Mouse (Mus musculus) neural tube, embryonic 12.5 days (tissue): ENCODE measurements around the gene Dmac2. TPM values are rescaled to one million over a fixed set of nuclear protein-coding genes. Genes with fewer than 3 reads are reported as not detected.

Experiments
- ATAC-seq: fragments of 200-750 bp; cut with Nextera tagmentation; 2 replicates; pipeline ENCODE4 v1.8.0; 2017; ENCODE audit warnings: low read depth, mild to moderate bottlenecking, moderate TSS enrichment, moderate library complexity; ENCODE audit not compliant: low FRiP score
- H3K27ac ChIP-seq: fragments of 300-500 bp; sonication (generic); 2 replicates; pipeline ENCODE4 v1.5.1; 2016
- H3K27me3 ChIP-seq: fragments of 300-500 bp; sonication (generic); replicated peaks from 2 replicates; pipeline ENCODE4 v1.6.1; 2016; ENCODE audit warnings: mild to moderate bottlenecking
- H3K36me3 ChIP-seq: fragments of 300-500 bp; sonication (generic); 2 replicates; pipeline ENCODE4 v1.6.1; 2016; ENCODE audit warnings: mild to moderate bottlenecking
- H3K4me1 ChIP-seq: fragments of 300-500 bp; sonication (generic); 2 replicates; pipeline ENCODE4 v1.6.1; 2016
- H3K4me2 ChIP-seq: fragments of 300-500 bp; sonication (generic); replicated peaks from 2 replicates; pipeline ENCODE4 v1.6.1; 2016; ENCODE audit warnings: mild to moderate bottlenecking
- H3K4me3 ChIP-seq: fragments of 300-500 bp; sonication (generic); 2 replicates; pipeline ENCODE4 v1.5.1; 2016
- H3K9ac ChIP-seq: fragments of 300-500 bp; sonication (generic); 2 replicates; pipeline ENCODE4 v1.6.1; 2016; ENCODE audit warnings: mild to moderate bottlenecking
- H3K9me3 ChIP-seq: fragments of 300-500 bp; sonication (generic); 2 replicates; pipeline ENCODE4 v1.6.1; 2016; ENCODE audit warnings: mild to moderate bottlenecking
- WGBS: fragments of 180-500 bp; shearing (Covaris S2); methylation state at CpG from one replicate; pipeline ENCODE4 v1.1.7; 2016; 5-methylcytosine and 5-hydroxymethylcytosine counted together
- polyA plus RNA-seq: library from polyadenylated mRNA; unstranded; fragments of >200 nt; fragmentation: Nextera tagmentation; extraction: Ambion mirVana; gene quantifications from 2 replicates; pipeline ENCODE4 v1.2.1, GENCODE M21; 2016

Dmac2 gene
- polyA plus RNA-seq, 1 experiment from 2014 or later = 31.2 TPM

DNA sequence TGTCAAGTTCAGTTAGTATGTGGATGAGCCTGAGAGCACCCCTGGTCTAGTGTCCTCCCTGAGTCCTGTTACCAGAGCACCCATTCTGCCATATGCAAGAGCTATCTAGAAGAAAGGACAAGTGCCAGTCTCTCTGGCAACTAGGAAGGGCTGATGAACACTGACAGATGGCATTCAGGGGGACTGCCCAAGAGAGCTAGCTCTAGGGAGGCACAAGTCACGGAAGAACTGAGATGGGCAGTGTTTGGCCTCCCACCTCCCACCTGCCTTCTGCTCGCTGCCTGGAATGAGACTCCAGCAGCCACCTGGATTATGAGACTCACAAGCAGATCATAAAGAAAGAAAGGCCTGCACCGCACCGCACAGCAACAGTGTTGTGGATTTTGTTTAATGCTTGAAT, 20.5 kb downstream of the Dmac2 start:
- WGBS = 95% methylated on average over 4 of the region's 4 CpGs
- ATAC-seq = no peak
- H3K4me1 ChIP-seq = no peaks in the 10 kb centered on the region
- no peaks in the 10 kb centered on the region for H3K27me3 ChIP-seq
- H3K27ac ChIP-seq = no peak overlapping the region
- peaks cover 24% of the 10 kb centered on the region for H3K36me3 ChIP-seq
- no peak overlapping the region for H3K9ac ChIP-seq
- H3K4me2 ChIP-seq = no peak overlapping the region
- H3K9me3 ChIP-seq = no peaks in the 10 kb centered on the region
- H3K4me3 ChIP-seq = no peak overlapping the region

DNA sequence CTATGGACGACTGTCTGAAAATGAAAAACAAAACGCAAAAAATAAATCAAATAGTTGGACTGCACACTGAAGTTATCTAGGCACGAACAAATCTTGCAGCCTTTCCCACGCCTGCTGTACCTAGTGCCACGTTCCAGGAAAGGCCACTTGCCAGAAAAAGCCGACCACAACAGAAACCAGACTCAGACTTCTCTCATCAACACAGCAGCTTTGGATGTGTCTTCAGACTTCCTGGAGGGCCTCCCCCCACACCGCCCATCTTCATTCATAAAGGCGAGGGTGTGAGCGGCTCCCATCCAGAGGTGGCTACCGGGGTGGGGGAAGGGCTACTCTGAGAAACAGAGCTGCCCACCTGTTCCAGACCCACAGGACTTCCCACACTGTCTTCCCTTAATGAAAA, 24.9 kb downstream of the Dmac2 start:
- Histone ChIP-seq H3K4me2 (no peak overlapping the region), H3K36me3 (peaks cover 6% of the 10 kb centered on the region), H3K27ac (no peak overlapping the region), H3K4me3 (no peak overlapping the region), H3K4me1 (no peaks in the 10 kb centered on the region), H3K27me3 (no peaks in the 10 kb centered on the region), H3K9me3 (no peaks in the 10 kb centered on the region), H3K9ac (no peak overlapping the region)
- no peak for ATAC-seq
- 85% methylated on average over 10 of the region's 10 CpGs for WGBS

DNA sequence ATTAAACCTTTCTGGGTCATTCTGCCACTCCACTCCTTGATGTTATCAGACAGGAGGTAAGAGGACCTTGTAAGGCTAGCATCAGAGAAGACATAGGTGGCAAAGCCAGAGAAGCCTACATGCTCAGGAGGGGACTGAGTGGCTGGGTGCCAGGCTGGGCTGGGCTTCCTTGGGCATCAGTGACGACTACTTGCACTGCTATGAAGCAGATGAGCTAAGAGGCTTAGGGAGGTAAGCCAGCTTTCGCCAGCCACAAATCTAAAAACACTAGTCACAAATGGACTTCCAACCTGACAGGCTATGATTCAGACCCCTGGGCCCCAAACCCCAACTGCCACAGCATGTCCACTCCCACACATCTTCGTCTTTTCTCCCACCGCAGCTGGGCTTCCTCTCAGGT, 25.4 kb downstream of the Dmac2 start:
- Histone ChIP-seq H3K36me3 (peaks cover 6% of the 10 kb centered on the region), H3K4me3 (no peak overlapping the region), H3K4me1 (no peaks in the 10 kb centered on the region), H3K27me3 (no peaks in the 10 kb centered on the region), H3K9me3 (no peaks in the 10 kb centered on the region), H3K9ac (no peak overlapping the region), H3K27ac (no peak overlapping the region), H3K4me2 (no peak overlapping the region)
- WGBS = 87% methylated on average over 4 of the region's 4 CpGs
- ATAC-seq = no peak

DNA sequence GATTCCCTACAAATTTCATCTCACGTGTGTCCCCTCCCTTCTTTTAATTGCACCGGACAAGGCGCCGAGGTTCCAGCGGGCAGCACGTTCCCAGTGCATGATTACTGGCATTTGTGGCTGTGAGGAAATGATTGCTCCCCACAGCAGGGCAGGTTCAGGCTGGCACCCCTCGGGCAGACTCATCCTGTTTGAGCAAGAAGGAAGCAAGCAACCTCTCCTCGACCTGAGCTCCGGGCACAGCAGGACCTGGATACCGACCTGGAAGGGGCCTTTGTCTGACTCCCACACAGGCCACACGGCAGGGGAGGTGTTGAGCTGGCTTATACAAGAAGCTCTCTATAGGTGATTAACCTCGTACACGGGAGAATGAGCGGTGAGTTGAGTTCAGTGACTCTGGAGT, 25.9 kb downstream of the Dmac2 start:
- Histone ChIP-seq H3K9ac (no peak overlapping the region), H3K27me3 (no peaks in the 10 kb centered on the region), H3K4me3 (no peak overlapping the region), H3K9me3 (no peaks in the 10 kb centered on the region), H3K27ac (no peak overlapping the region), H3K4me1 (no peaks in the 10 kb centered on the region), H3K36me3 (peaks cover 6% of the 10 kb centered on the region), H3K4me2 (no peak overlapping the region)
- ATAC-seq = no peak
- 64% methylated on average over 14 of the region's 14 CpGs for WGBS

DNA sequence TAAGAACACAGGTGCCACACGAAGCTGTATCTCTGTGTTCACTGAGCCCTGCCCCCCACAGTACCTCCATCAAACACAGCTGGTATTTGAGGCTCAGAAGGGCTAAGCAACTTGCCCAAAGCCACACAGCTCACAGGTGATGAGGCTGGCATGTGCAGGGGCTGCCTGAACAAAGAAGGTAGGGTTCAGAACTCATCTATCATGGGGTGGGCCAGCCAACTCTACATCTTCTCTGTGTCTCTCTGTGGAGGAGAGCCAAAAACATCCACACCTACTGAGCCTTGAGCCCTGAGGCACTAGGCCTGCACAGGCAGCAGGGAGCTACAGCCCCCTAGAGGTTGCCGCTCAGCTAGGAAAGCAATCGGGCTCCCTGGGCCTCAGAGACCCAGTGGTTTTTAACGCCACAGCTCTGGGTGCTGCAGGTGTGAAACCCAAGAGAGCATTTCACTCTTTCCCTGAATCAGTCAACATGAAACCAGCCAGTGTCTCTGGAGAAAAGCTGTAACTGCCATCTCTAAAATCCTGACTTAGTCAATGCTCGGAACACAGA, 28.4 kb downstream of the Dmac2 start:
- WGBS = 59% methylated on average over 5 of the region's 5 CpGs
- H3K27me3 ChIP-seq = no peaks in the 10 kb centered on the region

DNA sequence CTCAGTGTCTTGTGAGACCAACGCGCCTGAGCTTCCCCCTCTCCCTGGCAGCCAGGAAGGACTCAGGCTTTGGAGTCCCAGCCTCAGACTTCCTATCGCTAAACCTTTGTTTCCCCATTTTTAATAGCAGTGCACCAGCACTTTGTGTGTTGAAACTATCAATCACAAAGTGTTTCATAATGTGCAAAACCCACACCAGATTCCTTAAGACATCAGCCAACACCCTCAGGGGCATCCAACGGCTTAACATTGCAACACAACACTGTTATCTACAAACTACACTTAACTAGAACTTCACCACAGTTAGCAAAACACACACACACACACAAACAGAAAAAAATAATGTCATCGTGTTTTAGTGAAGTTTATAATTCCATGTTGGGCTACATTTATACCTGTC, 30.6 kb downstream of the Dmac2 start:
- Histone ChIP-seq H3K4me3 (no peak overlapping the region), H3K9me3 (no peaks in the 10 kb centered on the region), H3K9ac (no peak overlapping the region), H3K36me3 (no peaks in the 10 kb centered on the region; the same call in 1 of the 2 replicates), H3K4me1 (no peaks in the 10 kb centered on the region), H3K4me2 (no peak overlapping the region), H3K27ac (no peak overlapping the region), H3K27me3 (no peaks in the 10 kb centered on the region)
- no peak for ATAC-seq
- WGBS = 86% methylated on average over 5 of the region's 5 CpGs

More for the DNA sequence above, 28.4 kb downstream of the Dmac2 start:
- ATAC-seq = no peak
- Histone ChIP-seq H3K4me3 (no peak overlapping the region), H3K4me2 (no peak overlapping the region), H3K9ac (no peak overlapping the region), H3K36me3 (no peaks in the 10 kb centered on the region; the same call in 1 of the 2 replicates), H3K27ac (no peak overlapping the region), H3K4me1 (no peaks in the 10 kb centered on the region), H3K9me3 (no peaks in the 10 kb centered on the region)

DNA sequence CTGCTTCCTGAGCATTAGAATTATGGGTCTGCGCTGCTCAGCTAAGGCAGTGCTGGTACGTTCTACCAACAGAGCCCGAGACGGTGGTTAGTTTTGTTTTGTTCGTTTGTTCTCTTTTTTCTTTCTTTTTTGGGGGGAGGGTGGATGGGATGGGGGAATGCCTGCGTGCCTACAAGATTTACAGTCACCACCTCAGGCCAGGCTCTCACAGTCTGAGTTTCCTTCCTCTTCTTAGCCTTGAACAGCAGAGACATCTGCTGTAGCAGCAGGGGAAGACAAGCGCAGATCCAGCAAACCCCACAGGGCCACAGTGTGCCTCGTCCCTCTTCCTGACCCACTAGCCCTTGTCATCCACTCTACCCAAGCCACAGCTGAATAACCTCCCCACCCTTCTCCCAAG, 32.1 kb downstream of the Dmac2 start:
- no peaks in the 10 kb centered on the region for H3K4me1 ChIP-seq
- no peaks in the 10 kb centered on the region for H3K9me3 ChIP-seq
- WGBS = 88% methylated on average over 8 of the region's 8 CpGs
- H3K4me2 ChIP-seq = no peak overlapping the region
- no peak overlapping the region for H3K4me3 ChIP-seq
- no peaks in the 10 kb centered on the region for H3K27me3 ChIP-seq
- no peak for ATAC-seq
- H3K9ac ChIP-seq = no peak overlapping the region
- H3K27ac ChIP-seq = no peak overlapping the region
- H3K36me3 ChIP-seq = no peaks in the 10 kb centered on the region; the same call in 1 of the 2 replicates

DNA sequence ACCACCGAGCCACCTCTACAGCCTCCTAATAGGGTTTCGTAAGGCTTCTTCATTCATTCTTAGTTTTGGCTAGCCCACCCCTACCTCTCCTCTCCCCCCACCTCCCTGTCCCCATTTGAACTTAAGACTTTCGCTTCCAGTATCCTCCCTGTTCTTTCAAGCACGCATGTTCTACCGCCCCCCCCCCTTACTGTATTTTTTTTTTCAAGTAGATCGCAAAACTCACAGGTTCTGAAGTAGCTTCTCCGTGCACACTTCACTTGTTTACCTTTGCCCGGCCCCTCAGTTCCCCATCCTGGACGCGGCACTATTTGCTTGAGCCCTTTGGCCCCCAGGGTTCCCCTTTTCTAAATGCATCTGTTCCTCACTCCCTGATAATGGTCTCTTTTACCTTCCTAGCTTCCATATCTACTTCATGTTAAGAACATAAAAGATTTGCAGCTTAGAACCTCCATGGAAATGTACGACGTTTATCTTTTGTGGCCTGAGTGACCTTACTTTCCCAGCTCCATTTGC, 33.1 kb downstream of the Dmac2 start:
- ATAC-seq = no peak
- H3K4me1 ChIP-seq = peaks cover under 1% of the 10 kb centered on the region; the same call in 1 of the 2 replicates
- 92% methylated on average over 12 of the region's 12 CpGs for WGBS
- no peak overlapping the region for H3K4me2 ChIP-seq
- H3K9me3 ChIP-seq = no peaks in the 10 kb centered on the region
- H3K27me3 ChIP-seq = no peaks in the 10 kb centered on the region
- no peaks in the 10 kb centered on the region; the same call in 1 of the 2 replicates for H3K36me3 ChIP-seq
- H3K27ac ChIP-seq = no peak overlapping the region
- H3K4me3 ChIP-seq = no peak overlapping the region
- no peak overlapping the region for H3K9ac ChIP-seq

DNA sequence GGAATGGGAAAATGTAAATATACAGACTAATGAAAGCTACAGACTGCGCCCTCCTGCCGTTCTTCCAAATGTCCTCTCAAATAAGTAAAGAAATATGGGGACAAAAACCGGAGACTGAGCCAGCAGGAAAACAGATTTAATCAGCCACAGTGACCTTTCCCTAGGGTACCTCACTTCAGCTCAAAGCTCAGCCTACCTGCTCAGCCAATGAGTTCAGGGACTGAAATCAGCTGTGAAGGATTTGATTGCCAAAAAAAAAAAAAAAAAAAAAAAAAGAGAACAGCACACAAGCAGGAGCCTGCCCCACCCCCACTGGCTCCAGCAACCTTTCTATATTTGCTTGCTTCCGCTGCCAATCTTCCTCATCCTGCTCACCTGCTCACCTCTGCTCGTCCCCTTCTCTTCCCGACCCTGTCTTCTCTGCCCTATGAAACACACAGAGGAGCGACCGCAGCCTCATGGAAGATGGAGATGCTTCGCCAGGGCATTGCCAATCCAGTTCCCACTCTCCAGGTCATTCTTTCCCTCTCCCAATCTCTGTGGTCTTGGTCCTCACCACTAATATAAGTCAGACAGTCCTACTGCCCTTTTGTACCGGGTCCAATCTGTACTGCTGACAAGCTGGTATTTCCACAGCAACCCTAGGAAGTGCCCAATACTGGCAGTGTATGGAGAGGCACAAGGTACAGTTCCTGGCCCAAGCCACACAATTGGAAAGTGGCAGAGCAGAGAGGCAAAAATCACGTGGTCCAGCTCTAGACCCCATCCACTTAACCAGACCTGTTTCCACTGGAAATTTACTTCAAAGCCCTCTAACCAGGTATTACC, 36.6 kb downstream of the Dmac2 start:
- 78% methylated on average over 11 of the region's 11 CpGs for WGBS
- Histone ChIP-seq H3K27me3 (no peaks in the 10 kb centered on the region), H3K9me3 (no peaks in the 10 kb centered on the region), H3K27ac (no peak overlapping the region), H3K4me3 (no peak overlapping the region), H3K36me3 (no peaks in the 10 kb centered on the region), H3K4me1 (peaks cover 9% of the 10 kb centered on the region; the same call in 1 of the 2 replicates), H3K9ac (no peak overlapping the region), H3K4me2 (no peak overlapping the region)
- ATAC-seq = no peak

DNA sequence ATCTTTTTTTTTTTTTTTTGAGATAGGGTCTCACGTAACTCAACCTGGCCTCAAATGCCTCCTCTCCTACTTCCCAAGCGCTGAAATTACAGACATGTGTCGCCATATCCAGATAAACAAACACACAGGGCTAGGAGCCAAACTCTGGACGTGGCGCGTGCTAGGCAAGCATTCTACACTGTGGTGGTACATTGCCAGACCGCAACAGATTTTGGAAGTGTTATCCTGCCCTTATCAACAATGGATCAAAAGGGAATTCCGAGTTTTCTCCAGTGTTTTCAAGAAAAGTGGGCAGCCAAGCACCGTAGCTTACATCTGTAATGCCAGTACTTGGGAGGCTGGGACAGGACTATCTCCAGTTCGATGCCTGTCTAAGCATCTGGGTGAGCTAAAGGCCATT, 38.6 kb downstream of the Dmac2 start:
- WGBS = 43% methylated on average over 10 of the region's 10 CpGs
- peak overlapping the region; percentile 82 for H3K4me2 ChIP-seq
- no peak for ATAC-seq
- H3K9me3 ChIP-seq = no peaks in the 10 kb centered on the region
- H3K27me3 ChIP-seq = no peaks in the 10 kb centered on the region
- peaks cover 6% of the 10 kb centered on the region; the same call in 1 of the 2 replicates for H3K36me3 ChIP-seq
- peaks cover 9% of the 10 kb centered on the region; the same call in 1 of the 2 replicates for H3K4me1 ChIP-seq
- H3K9ac ChIP-seq = peak overlapping the region; percentile 58
- no peak overlapping the region for H3K27ac ChIP-seq
- H3K4me3 ChIP-seq = peak overlapping the region; percentile 65

DNA sequence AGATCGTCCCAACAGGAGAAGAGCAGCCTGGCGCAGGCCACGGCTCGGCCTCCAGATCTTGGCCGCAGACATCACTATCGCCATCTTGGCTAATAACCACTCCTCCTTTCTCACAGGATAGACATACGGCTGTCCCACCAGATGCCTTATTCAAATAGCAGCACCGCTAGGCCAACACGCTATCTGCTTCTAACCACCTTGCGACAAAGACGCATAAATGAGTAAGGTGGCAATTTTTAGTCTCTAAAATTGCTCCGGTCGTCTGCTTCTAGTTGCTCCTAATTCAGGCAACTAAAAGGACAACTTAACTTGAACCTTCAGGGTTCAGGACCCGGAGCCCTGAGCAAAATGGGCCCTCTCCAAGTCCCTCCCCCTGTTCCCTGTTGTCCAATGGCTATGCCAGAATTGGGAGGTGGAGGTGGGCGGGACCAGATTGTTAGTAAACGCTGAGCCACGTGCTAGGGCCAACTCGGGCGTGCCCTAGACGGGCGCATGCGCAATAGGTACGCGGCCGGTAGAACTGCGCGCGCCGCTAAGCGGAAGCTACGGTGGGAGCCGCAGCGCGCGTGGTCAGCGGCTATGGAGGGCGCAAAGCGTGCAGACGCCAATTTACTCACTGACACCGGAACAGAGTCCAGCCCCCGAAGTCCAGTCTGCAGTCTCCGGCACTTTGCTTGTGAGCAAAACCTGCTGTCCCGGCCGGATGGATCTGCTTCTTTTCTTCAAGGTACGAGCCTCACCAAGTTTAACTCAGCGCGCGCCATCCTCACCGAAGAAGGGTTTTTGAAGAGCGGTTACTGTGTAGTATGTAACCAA, 39.7 kb downstream of the Dmac2 start, which contains the start of the genes Bckdha and Exosc5:
Gene Bckdha, minus strand, starts transcription at position 325 of the 816 bp plus-strand sequence.
Gene Exosc5, plus strand, starts transcription at position 508 of the 816 bp plus-strand sequence.
- H3K27me3 ChIP-seq = no peaks in the 10 kb centered on the region
- H3K9ac ChIP-seq = peak within 1 kb of the TSS; percentile 58
- peak within 1 kb of the TSS; percentile 82 for H3K4me2 ChIP-seq
- peak; percentile 98 for ATAC-seq
- no peak within 1 kb of the TSS for H3K27ac ChIP-seq
- H3K4me3 ChIP-seq = peak within 1 kb of the TSS; percentile 65
- H3K36me3 ChIP-seq = peaks cover 13% of the 10 kb centered on the region
- H3K9me3 ChIP-seq = no peaks in the 10 kb centered on the region
- peaks cover 9% of the 10 kb centered on the region; the same call in 1 of the 2 replicates for H3K4me1 ChIP-seq
- WGBS = under 1% methylated on average over 50 of the region's 50 CpGs

DNA sequence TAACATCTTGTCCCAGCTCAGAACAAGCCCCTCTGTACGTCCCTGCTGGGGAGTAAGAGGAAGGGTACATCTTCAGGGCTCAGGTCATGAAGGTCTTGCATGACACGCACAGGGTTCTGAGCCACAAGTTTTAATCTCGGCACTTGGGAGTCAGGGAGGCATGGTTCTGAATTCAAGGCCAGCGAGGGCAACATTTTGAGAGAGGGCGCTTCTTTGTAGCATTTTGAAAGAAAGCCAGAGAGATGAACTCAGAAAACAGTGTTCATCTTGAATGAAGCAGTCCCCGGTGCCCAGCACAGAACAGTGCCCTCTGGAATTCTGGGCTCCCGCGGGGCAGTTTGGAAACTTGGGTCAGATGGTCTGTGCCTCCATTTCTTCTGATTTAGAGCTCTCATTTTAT, 47.2 kb downstream of the Dmac2 start:
- Histone ChIP-seq H3K4me2 (no peak overlapping the region), H3K36me3 (peaks cover 54% of the 10 kb centered on the region), H3K4me1 (no peaks in the 10 kb centered on the region), H3K27me3 (no peaks in the 10 kb centered on the region), H3K9ac (no peak overlapping the region), H3K4me3 (no peak overlapping the region), H3K27ac (no peak overlapping the region), H3K9me3 (no peaks in the 10 kb centered on the region)
- ATAC-seq = no peak
- WGBS = 96% methylated on average over 8 of the region's 8 CpGs
